Mouse (Mus musculus): Measurements from ENCODE around the gene Gm21118. TPM values are rescaled to one million over a fixed set of nuclear protein-coding genes. Genes with fewer than 3 reads are reported as not detected.
"Not testable (repeated sequence)": the region's sequence is repeated elsewhere in the genome, so short reads cannot be mapped to it uniquely, and the experiment has no call there.

The Gm21118 gene
- not detected in 2 replicates for polyA plus RNA-seq (2016; fragmentation: Nextera tagmentation; extraction: Ambion mirVana)

DNA sequence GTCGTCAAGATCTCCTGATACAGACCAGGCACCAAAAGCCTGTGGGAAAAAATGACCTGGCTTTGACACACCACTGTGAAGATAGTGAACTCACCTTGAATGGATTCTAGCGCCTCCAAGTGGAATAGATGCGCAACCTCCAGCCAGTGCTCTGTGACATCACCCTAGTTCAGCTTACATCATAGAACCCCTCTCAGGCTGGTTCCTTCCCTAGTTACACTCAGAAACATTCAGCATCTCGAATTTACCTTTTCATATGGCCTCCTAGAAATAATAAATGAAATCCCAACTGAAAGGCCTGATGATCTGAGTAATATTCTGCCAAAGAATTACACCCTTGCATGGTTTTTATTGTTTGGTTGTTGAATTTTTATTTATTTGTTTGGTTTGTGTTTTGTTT is at the start of gene Gm21118:
Gm21118 (minus strand) TSS at position 101 of the 400 bp plus-strand sequence.
- H3K27ac ChIP-seq; H3K36me3 ChIP-seq (replicated peaks); H3K4me1 ChIP-seq; H3K9me3 ChIP-seq; ATAC-seq (ENCODE audit: low FRiP score); H3K4me2 ChIP-seq; H3K4me3 ChIP-seq (replicated peaks); H3K9ac ChIP-seq; H3K27me3 ChIP-seq: not testable (repeated sequence)
- no CpG with 5 or more reads among the region's 4 CpGs for whole genome bisulfite sequencing

GRCm38 (mm10) chrY:70303187-70303586 is 29.7 kb upstream of the Gm21118 start, which contains the start of the genes Gm29423 and Gm29644:
Gm29423 (minus strand) TSS chrY:70303287.
Gm29644 (minus strand) TSS chrY:70303343.
- H3K27ac ChIP-seq; H3K9ac ChIP-seq; H3K9me3 ChIP-seq; H3K4me1 ChIP-seq; H3K4me2 ChIP-seq; H3K27me3 ChIP-seq; H3K36me3 ChIP-seq (replicated peaks); ATAC-seq (ENCODE audit: low FRiP score); H3K4me3 ChIP-seq (replicated peaks): not testable (repeated sequence)
- WGBS, result no CpG with 5 or more reads among the region's 2 CpGs

Other genes with a start within 250 kb of the Gm21118 start
- not detected in 2 replicates for gene Gm29423, start 29.6 kb upstream of the Gm21118 start, polyA plus RNA-seq (2016; fragmentation: Nextera tagmentation; extraction: Ambion mirVana)
- not detected in 2 replicates for gene Gm29644, start 29.7 kb upstream of the Gm21118 start, polyA plus RNA-seq (2016; fragmentation: Nextera tagmentation; extraction: Ambion mirVana)
- not detected in 2 replicates for gene Gm20888, start 168.2 kb upstream of the Gm21118 start, polyA plus RNA-seq (2016; fragmentation: Nextera tagmentation; extraction: Ambion mirVana)